In genomic region chr12:3868676-3869458, GRCm38 (mm10) we compare ENCODE assay signal across 9 mouse cellular contexts.
DNase-seq lines count a peak whose midpoint lies in the region; ATAC-seq and TF ChIP-seq lines count a peak whose summit lies in the region.
"Had no signal": no experiment of that assay in that cellular context is flagged by ENCODE, and none has a peak within 500 bp of the region (broad histone marks: within the 10 kb centered on the region; RNA-seq: fewer than 3 reads in every experiment).

No protein-coding gene starts in this region.

- peak overlapping the region; percentile 45; the same call in 1 of the 2 replicates for H3K27ac ChIP-seq in hindbrain, postnatal 0 days
- no peak overlapping the region for H3K27ac ChIP-seq in hindbrain, embryonic 10.5 days
- H3K27ac ChIP-seq in heart, embryonic 12.5 days (ENCODE audit: poor library complexity, severe bottlenecking): peak overlapping the region; percentile 78
- H3K27ac ChIP-seq in hindbrain, embryonic 16.5 days (ENCODE audit: low read depth, low read length): no peak overlapping the region
- no peak overlapping the region for H3K27ac ChIP-seq in forebrain, embryonic 14.5 days (ENCODE audit: low read depth, low read length)

- WGBS in hindbrain, postnatal 0 days: 66% methylated on average over 7 of the region's 7 CpGs
- WGBS in hindbrain, embryonic 10.5 days: 88% methylated on average over 7 of the region's 7 CpGs
- 49% methylated on average over 7 of the region's 7 CpGs for WGBS in heart, embryonic 12.5 days
- 73% methylated on average over 7 of the region's 7 CpGs for WGBS in hindbrain, embryonic 16.5 days
- 74% methylated on average over 7 of the region's 7 CpGs for WGBS in forebrain, embryonic 14.5 days

- no peak overlapping the region for H3K4me2 ChIP-seq in hindbrain, postnatal 0 days (ENCODE audit: low read depth, low read length)
- no peak overlapping the region for H3K4me2 ChIP-seq in heart, embryonic 12.5 days
- no peak overlapping the region for H3K4me2 ChIP-seq in hindbrain, embryonic 16.5 days (ENCODE audit: low read length)
- no peak overlapping the region for H3K4me2 ChIP-seq in forebrain, embryonic 14.5 days (ENCODE audit: low read length)

- H3K36me3 ChIP-seq in hindbrain, postnatal 0 days (ENCODE audit: insufficient read depth, low read length): peaks cover 23% of the 10 kb centered on the region
- peaks cover 15% of the 10 kb centered on the region; the same call in 1 of the 2 replicates for H3K36me3 ChIP-seq in hindbrain, embryonic 10.5 days
- H3K36me3 ChIP-seq in heart, embryonic 12.5 days: peaks cover 41% of the 10 kb centered on the region
- H3K36me3 ChIP-seq in hindbrain, embryonic 16.5 days (ENCODE audit: control insufficient read depth, insufficient read depth, low read length): peaks cover 15% of the 10 kb centered on the region; the same call in 1 of the 2 replicates
- H3K36me3 ChIP-seq in forebrain, embryonic 14.5 days (ENCODE audit: control insufficient read depth, insufficient read depth, low read length): peaks cover 26% of the 10 kb centered on the region

- H3K4me1 ChIP-seq in hindbrain, postnatal 0 days (ENCODE audit: insufficient read depth, low read length): no peaks in the 10 kb centered on the region; the same call in none of the 2 replicates
- peaks cover 33% of the 10 kb centered on the region for H3K4me1 ChIP-seq in hindbrain, embryonic 10.5 days (replicated peaks)
- peaks cover 75% of the 10 kb centered on the region for H3K4me1 ChIP-seq in heart, embryonic 12.5 days (replicated peaks)
- peaks cover 14% of the 10 kb centered on the region for H3K4me1 ChIP-seq in hindbrain, embryonic 16.5 days (ENCODE audit: control insufficient read depth, insufficient read depth, low read depth, low read length)
- H3K4me1 ChIP-seq in forebrain, embryonic 14.5 days (ENCODE audit: control insufficient read depth, insufficient read depth, low read length): peaks cover 11% of the 10 kb centered on the region

- H3K27me3 ChIP-seq in hindbrain, postnatal 0 days (ENCODE audit: insufficient read depth, low read length): no peaks in the 10 kb centered on the region
- H3K27me3 ChIP-seq in hindbrain, embryonic 10.5 days (ENCODE audit: insufficient read depth, poor library complexity, severe bottlenecking): peaks cover 13% of the 10 kb centered on the region
- no peaks in the 10 kb centered on the region for H3K27me3 ChIP-seq in heart, embryonic 12.5 days (replicated peaks)
- no peaks in the 10 kb centered on the region for H3K27me3 ChIP-seq in hindbrain, embryonic 16.5 days (replicated peaks; ENCODE audit: control insufficient read depth, insufficient read depth, low read length)
- no peaks in the 10 kb centered on the region for H3K27me3 ChIP-seq in forebrain, embryonic 14.5 days (replicated peaks; ENCODE audit: control insufficient read depth, insufficient read depth, low read length)
- H3K27me3 ChIP-seq: CH12.LX had no signal

- H3K4me3 ChIP-seq in hindbrain, postnatal 0 days (ENCODE audit: low read length): no peak overlapping the region
- H3K4me3 ChIP-seq in hindbrain, embryonic 10.5 days: no peak overlapping the region
- H3K4me3 ChIP-seq in heart, embryonic 12.5 days: no peak overlapping the region
- no peak overlapping the region for H3K4me3 ChIP-seq in hindbrain, embryonic 16.5 days (ENCODE audit: low read length)
- H3K4me3 ChIP-seq in forebrain, embryonic 14.5 days (ENCODE audit: low read depth, low read length): no peak overlapping the region

- H3K9me3 ChIP-seq in hindbrain, postnatal 0 days (ENCODE audit: low read length): no peaks in the 10 kb centered on the region
- no peaks in the 10 kb centered on the region for H3K9me3 ChIP-seq in hindbrain, embryonic 10.5 days
- no peaks in the 10 kb centered on the region for H3K9me3 ChIP-seq in heart, embryonic 12.5 days (replicated peaks)
- H3K9me3 ChIP-seq in hindbrain, embryonic 16.5 days (ENCODE audit: control insufficient read depth, low read length): no peaks in the 10 kb centered on the region
- H3K9me3 ChIP-seq in forebrain, embryonic 14.5 days (replicated peaks; ENCODE audit: control insufficient read depth, low read length): no peaks in the 10 kb centered on the region

- ATAC-seq in hindbrain, postnatal 0 days: no peak
- no peak for ATAC-seq in heart, embryonic 12.5 days (ENCODE audit: insufficient number of reproducible peaks, low FRiP score)
- ATAC-seq in megakaryocyte, adult 5-6 weeks (ENCODE audit: poor library complexity, severe bottlenecking): peak; percentile 31
- ATAC-seq in hindbrain, embryonic 16.5 days: no peak
- no peak for ATAC-seq in forebrain, embryonic 14.5 days

- no peak overlapping the region for H3K9ac ChIP-seq in hindbrain, postnatal 0 days (replicated peaks; ENCODE audit: low read length)
- peak overlapping the region; percentile 24; the same call in 1 of the 2 replicates for H3K9ac ChIP-seq in heart, embryonic 12.5 days
- H3K9ac ChIP-seq in hindbrain, embryonic 16.5 days (ENCODE audit: low read depth, low read length): no peak overlapping the region
- H3K9ac ChIP-seq in forebrain, embryonic 14.5 days (ENCODE audit: low read length): no peak overlapping the region

- TF ChIP-seq CTCF in hindbrain, postnatal 0 days (IDR thresholded peaks at IDR 0.05; ENCODE audit: low read depth): no peak

- DNase-seq in hindbrain, postnatal 0 days (ENCODE audit: low spot score): peak; percentile 39
- no peak for DNase-seq in hindbrain, embryonic 10.5 days (ENCODE audit: low spot score)
- peak; percentile 28 for DNase-seq in thymus, postnatal 4 days
- no peak for DNase-seq in thymus, adult 18-20 months
- DNase-seq in forebrain, embryonic 14.5 days (ENCODE audit: low spot score): no peak

Comparison
In these comparisons a context has a peak if more than half of its experiments do, and no peak if none do; other contexts are left out.
1. DNase-seq: peak in hindbrain, postnatal 0 days (single experiment) and thymus, postnatal 4 days (single experiment); none in hindbrain, embryonic 10.5 days (single experiment), thymus, adult 18-20 months (0 of 2) and forebrain, embryonic 14.5 days (single experiment).
2. H3K27ac ChIP-seq: peak in hindbrain, postnatal 0 days (single experiment) and heart, embryonic 12.5 days (single experiment); none in hindbrain, embryonic 10.5 days (single experiment), hindbrain, embryonic 16.5 days (single experiment) and forebrain, embryonic 14.5 days (single experiment).